Mouse (Mus musculus) bone marrow macrophage, adult 2 months (primary cell): ENCODE data around the gene Nckap5.

Experiments used
- CTCF ChIP-seq: IDR thresholded peaks from 2 replicates; pipeline ENCODE4 v1.5.1; 2012; ENCODE audit warnings: low read depth, mild to moderate bottlenecking, low read length, moderate library complexity
- POLR2A ChIP-seq: IDR thresholded peaks from 2 replicates; pipeline ENCODE4 v1.6.1; 2012; ENCODE audit warnings: mild to moderate bottlenecking, low read depth, low read length, borderline replicate concordance

DNA sequence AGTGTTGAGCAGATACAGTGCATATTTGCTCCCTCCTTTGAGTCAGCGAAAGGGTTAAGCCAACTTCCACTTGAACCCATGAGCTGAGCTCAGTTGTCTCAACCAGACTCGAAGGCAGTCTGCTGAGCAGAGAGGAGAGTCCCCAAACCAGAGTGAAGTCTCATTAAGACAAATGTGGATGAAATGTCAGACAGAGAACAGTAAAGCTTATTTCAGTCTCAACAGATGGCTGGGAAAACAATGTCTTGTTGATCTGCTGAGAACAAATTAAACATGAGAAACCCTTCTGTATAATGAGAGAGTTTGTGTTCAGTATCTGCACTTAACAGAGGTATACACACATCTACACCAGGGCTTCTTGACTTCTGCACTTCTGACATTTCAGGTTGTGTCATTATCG is 694.9 kb downstream of the Nckap5 start:
- no peak for TF ChIP-seq POLR2A
- no peak for TF ChIP-seq CTCF
